Mouse (Mus musculus) spleen, postnatal 14 days (tissue): ENCODE data around the gene Pnp.
"Not testable (repeated sequence)": the region's sequence is repeated elsewhere in the genome, so short reads cannot be mapped to it uniquely, and the experiment has no call there.

Source experiments
- DNase-seq, 2 experiments: peaks; one replicate each; pipeline ENCODE4 v3.0.0; 2021 to 2022; ENCODE audit warnings: low spot score in 2 of 2

Pnp gene

GRCm38 (mm10) chr14:50930377-50930753, 517 bp upstream of the Pnp start:
- peak; percentile 52 to 65 for DNase-seq

GRCm38 (mm10) chr14:50931493-50932020, 675 bp downstream of the Pnp start:
- DNase-seq, result no peak

GRCm38 (mm10) chr14:50936649-50937048, 5.8 kb downstream of the Pnp start:
- DNase-seq, result no peak

- no peak for DNase-seq
These were observed 7.4 kb downstream of the Pnp start for GRCm38 (mm10) chr14:50938119-50938908.

GRCm38 (mm10) chr14:50938940-50939339, 8.1 kb downstream of the Pnp start:
- DNase-seq, result no peak

- DNase-seq, result peak; percentile 89 to 92
These were observed 13.2 kb downstream of the Pnp start, which contains the start of gene Gm49342 for GRCm38 (mm10) chr14:50943932-50944667. Gene Gm49342 (plus strand): TSS chr14:50944517.

GRCm38 (mm10) chr14:50944668-50945033, 13.8 kb downstream of the Pnp start:
- DNase-seq, result not testable (repeated sequence)

GRCm38 (mm10) chr14:50945081-50945480, 14.2 kb downstream of the Pnp start:
- not testable (repeated sequence) for DNase-seq

GRCm38 (mm10) chr14:50945526-50945925, 14.6 kb downstream of the Pnp start:
- DNase-seq, result not testable (repeated sequence)

- DNase-seq, result no peak
These were observed 24.6 kb downstream of the Pnp start for GRCm38 (mm10) chr14:50955487-50955886.

- peak; percentile 58 to 66 for DNase-seq
These were observed 25.1 kb downstream of the Pnp start, which contains the start of gene Pnp2 for GRCm38 (mm10) chr14:50955942-50956508. Gene Pnp2 (plus strand): TSS chr14:50955992.

GRCm38 (mm10) chr14:50956724-50957123, 25.8 kb downstream of the Pnp start:
- not testable (repeated sequence) for DNase-seq

GRCm38 (mm10) chr14:50957146-50957545, 26.3 kb downstream of the Pnp start:
- not testable (repeated sequence) for DNase-seq

GRCm38 (mm10) chr14:50958289-50958995, 27.6 kb downstream of the Pnp start:
- DNase-seq, result not testable (repeated sequence)

GRCm38 (mm10) chr14:50968216-50968980, 37.5 kb downstream of the Pnp start:
- no peak for DNase-seq

- DNase-seq, result no peak
These were observed 38.2 kb downstream of the Pnp start for GRCm38 (mm10) chr14:50969041-50969440.

- DNase-seq, result no peak
These were observed 39.0 kb downstream of the Pnp start for GRCm38 (mm10) chr14:50969558-50970544.

GRCm38 (mm10) chr14:50970822-50971221, 39.9 kb downstream of the Pnp start:
- no peak for DNase-seq

- DNase-seq, result not testable (repeated sequence)
These were observed 42.2 kb downstream of the Pnp start for GRCm38 (mm10) chr14:50973054-50973453.

GRCm38 (mm10) chr14:50973700-50974099, 42.8 kb downstream of the Pnp start:
- DNase-seq, result no peak
